Mouse (Mus musculus): ENCODE results near the gene Glis3. TPM values are rescaled to one million over a fixed set of nuclear protein-coding genes. Genes with fewer than 3 reads are reported as not detected.

Glis3 gene
- polyA plus RNA-seq, 1 experiment from 2014 or later = 0.27 TPM

DNA sequence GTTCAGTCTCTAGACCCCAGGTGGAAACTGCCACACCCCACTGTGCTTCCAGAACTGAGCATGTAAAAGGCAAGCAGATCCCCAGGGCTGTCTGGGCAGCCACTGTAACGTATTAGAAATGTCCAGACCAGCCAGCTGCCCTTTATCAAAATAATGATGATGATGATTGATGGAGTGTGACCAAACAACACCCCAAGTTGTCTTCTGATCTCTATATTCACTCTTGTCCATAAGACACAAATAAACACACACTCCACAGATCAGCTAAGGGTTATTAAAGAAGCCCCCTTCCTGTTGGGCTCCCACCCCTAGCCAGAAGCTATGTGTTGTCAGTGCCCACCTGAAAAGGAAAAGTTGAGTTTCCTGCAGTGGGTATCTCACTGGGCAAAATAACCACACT, 134.4 kb downstream of the Glis3 start:
- no peaks in the 10 kb centered on the region for H3K9me3 ChIP-seq (replicated peaks; ENCODE audit: control insufficient read depth, low read length)
- no peaks in the 10 kb centered on the region for H3K4me1 ChIP-seq (ENCODE audit: control insufficient read depth, low read depth, low read length)
- no peaks in the 10 kb centered on the region for H3K36me3 ChIP-seq (ENCODE audit: control insufficient read depth, insufficient read depth)
- no peak overlapping the region for H3K9ac ChIP-seq (ENCODE audit: low read depth, low read length)
- ATAC-seq (ENCODE audit: low read depth) = no peak
- no peaks in the 10 kb centered on the region for H3K27me3 ChIP-seq (ENCODE audit: control insufficient read depth, insufficient read depth, low read depth, low read length)
- WGBS (ENCODE audit: insufficient replicate concordance) = 50% methylated on average over 1 of the region's 1 CpGs
- H3K4me3 ChIP-seq (ENCODE audit: low read depth, low read length) = no peak overlapping the region
- H3K27ac ChIP-seq (ENCODE audit: low read length) = no peak overlapping the region
- H3K4me2 ChIP-seq (ENCODE audit: low read depth, low read length) = no peak overlapping the region

DNA sequence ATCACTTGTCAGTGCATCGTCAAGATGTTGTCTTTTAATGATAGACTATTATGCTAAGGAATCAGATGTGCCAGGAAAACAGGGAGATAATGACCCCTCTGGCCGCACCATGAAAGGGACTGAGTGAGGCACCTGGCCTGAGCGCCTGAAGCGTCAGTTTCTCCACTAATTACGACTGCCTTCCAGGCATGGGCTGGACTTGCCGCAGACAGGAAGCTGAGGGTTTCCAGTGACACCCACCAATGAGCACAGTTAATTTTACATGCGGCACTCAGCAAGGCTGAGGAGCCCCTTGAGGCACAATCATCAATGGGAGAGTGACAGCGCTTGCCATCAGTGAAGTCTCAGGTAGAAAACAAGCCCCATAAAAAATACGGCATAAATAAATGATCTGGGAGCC, 141.1 kb downstream of the Glis3 start:
- 39% methylated on average over 9 of the region's 9 CpGs for WGBS (ENCODE audit: insufficient replicate concordance)
- no peak overlapping the region for H3K4me2 ChIP-seq (ENCODE audit: low read depth, low read length)
- ATAC-seq (ENCODE audit: low read depth) = no peak
- H3K27me3 ChIP-seq (ENCODE audit: control insufficient read depth, insufficient read depth, low read depth, low read length) = no peaks in the 10 kb centered on the region
- H3K36me3 ChIP-seq (ENCODE audit: control insufficient read depth, insufficient read depth) = no peaks in the 10 kb centered on the region
- H3K9me3 ChIP-seq (replicated peaks; ENCODE audit: control insufficient read depth, low read length) = no peaks in the 10 kb centered on the region
- no peak overlapping the region for H3K27ac ChIP-seq (ENCODE audit: low read length)
- no peaks in the 10 kb centered on the region for H3K4me1 ChIP-seq (ENCODE audit: control insufficient read depth, low read depth, low read length)
- no peak overlapping the region for H3K4me3 ChIP-seq (ENCODE audit: low read depth, low read length)
- no peak overlapping the region for H3K9ac ChIP-seq (ENCODE audit: low read depth, low read length)

DNA sequence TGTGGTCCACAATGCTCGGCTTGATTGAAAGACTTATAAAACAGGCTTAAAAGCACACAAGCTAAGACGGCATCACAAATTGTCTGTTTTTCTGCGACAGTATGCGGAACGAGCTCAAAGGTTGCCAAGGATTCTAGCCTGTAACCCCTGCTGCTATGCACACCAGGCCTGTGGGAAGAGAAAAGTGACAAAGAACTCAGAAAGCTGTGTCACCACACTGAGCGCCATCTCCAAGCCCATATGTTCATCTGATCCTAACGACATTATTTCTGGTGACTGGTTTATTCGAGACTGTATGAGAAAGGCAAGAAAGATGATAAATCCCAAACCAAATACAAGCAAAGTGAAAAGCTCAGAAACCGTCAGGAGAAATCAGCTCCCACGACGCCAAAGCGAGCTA, 144.9 kb downstream of the Glis3 start:
- Histone ChIP-seq H3K4me3 (ENCODE audit: low read depth, low read length) (no peak overlapping the region), H3K4me2 (ENCODE audit: low read depth, low read length) (no peak overlapping the region), H3K27me3 (ENCODE audit: control insufficient read depth, insufficient read depth, low read depth, low read length) (no peaks in the 10 kb centered on the region), H3K36me3 (ENCODE audit: control insufficient read depth, insufficient read depth) (no peaks in the 10 kb centered on the region), H3K4me1 (ENCODE audit: control insufficient read depth, low read depth, low read length) (no peaks in the 10 kb centered on the region), H3K9ac (ENCODE audit: low read depth, low read length) (no peak overlapping the region), H3K27ac (ENCODE audit: low read length) (no peak overlapping the region), H3K9me3 (replicated peaks; ENCODE audit: control insufficient read depth, low read length) (no peaks in the 10 kb centered on the region)
- WGBS (ENCODE audit: insufficient replicate concordance) = 73% methylated on average over 12 of the region's 12 CpGs
- ATAC-seq (ENCODE audit: low read depth) = no peak

GRCm38 (mm10) chr19:28533576-28533975, 146.3 kb downstream of the Glis3 start:
- no peak overlapping the region for H3K4me3 ChIP-seq (ENCODE audit: low read depth, low read length)
- H3K27ac ChIP-seq (ENCODE audit: low read length) = no peak overlapping the region
- H3K4me1 ChIP-seq (ENCODE audit: control insufficient read depth, low read depth, low read length) = no peaks in the 10 kb centered on the region
- no peaks in the 10 kb centered on the region for H3K9me3 ChIP-seq (replicated peaks; ENCODE audit: control insufficient read depth, low read length)
- H3K36me3 ChIP-seq (ENCODE audit: control insufficient read depth, insufficient read depth) = no peaks in the 10 kb centered on the region
- WGBS (ENCODE audit: insufficient replicate concordance) = 49% methylated on average over 3 of the region's 3 CpGs
- H3K27me3 ChIP-seq (ENCODE audit: control insufficient read depth, insufficient read depth, low read depth, low read length) = no peaks in the 10 kb centered on the region
- no peak overlapping the region for H3K9ac ChIP-seq (ENCODE audit: low read depth, low read length)
- no peak overlapping the region for H3K4me2 ChIP-seq (ENCODE audit: low read depth, low read length)
- no peak for ATAC-seq (ENCODE audit: low read depth)

GRCm38 (mm10) chr19:28531750-28532149, 148.1 kb downstream of the Glis3 start:
- Histone ChIP-seq H3K9me3 (replicated peaks; ENCODE audit: control insufficient read depth, low read length) (no peaks in the 10 kb centered on the region), H3K27me3 (ENCODE audit: control insufficient read depth, insufficient read depth, low read depth, low read length) (no peaks in the 10 kb centered on the region), H3K27ac (ENCODE audit: low read length) (no peak overlapping the region), H3K9ac (ENCODE audit: low read depth, low read length) (no peak overlapping the region), H3K4me3 (ENCODE audit: low read depth, low read length) (no peak overlapping the region), H3K36me3 (ENCODE audit: control insufficient read depth, insufficient read depth) (no peaks in the 10 kb centered on the region), H3K4me1 (ENCODE audit: control insufficient read depth, low read depth, low read length) (no peaks in the 10 kb centered on the region), H3K4me2 (ENCODE audit: low read depth, low read length) (no peak overlapping the region)
- 68% methylated on average over 9 of the region's 9 CpGs for WGBS (ENCODE audit: insufficient replicate concordance)
- ATAC-seq (ENCODE audit: low read depth) = no peak

DNA sequence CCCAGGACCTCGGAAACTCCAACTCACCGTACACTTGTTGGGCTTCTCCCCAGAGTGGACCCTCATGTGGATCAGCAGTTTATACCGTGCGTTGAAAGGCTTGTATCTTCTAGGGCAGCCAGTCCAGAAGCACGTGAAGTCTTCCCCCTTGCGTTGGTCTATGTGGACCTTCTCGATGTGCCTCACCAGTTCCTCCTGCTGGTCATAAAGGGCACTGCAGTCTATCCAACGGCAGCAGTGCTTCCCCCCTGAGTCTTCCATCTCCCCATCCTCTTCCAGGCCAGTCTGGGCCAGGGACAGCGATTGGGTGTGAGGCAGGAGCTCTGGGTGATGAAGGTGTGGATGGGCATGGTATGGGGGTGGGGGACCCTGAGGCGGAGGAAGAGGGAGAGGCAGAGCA, 149.0 kb downstream of the Glis3 start:
- ATAC-seq (ENCODE audit: low read depth) = no peak

DNA sequence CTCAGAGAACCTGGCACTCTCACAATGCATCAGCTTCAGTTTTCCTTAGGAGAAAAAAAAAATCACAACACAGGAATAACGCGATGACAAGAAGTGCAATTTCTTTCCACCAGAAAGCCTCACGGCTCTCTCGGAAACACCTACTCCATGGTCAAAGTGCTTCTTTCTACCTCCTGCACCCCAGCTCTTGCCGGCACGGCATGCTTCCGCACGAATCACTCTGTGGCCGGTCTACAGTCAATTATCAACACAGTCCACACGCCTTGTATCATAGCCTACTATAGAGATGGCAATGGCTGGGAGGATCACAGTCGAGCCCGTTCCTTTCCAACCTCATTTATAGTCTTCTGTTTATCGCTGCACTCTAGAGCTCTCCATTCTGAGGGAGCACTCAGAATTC, 150.9 kb downstream of the Glis3 start:
- Histone ChIP-seq H3K36me3 (ENCODE audit: control insufficient read depth, insufficient read depth) (no peaks in the 10 kb centered on the region), H3K27me3 (ENCODE audit: control insufficient read depth, insufficient read depth, low read depth, low read length) (no peaks in the 10 kb centered on the region), H3K4me1 (ENCODE audit: control insufficient read depth, low read depth, low read length) (no peaks in the 10 kb centered on the region), H3K4me2 (ENCODE audit: low read depth, low read length) (no peak overlapping the region), H3K9ac (ENCODE audit: low read depth, low read length) (no peak overlapping the region), H3K4me3 (ENCODE audit: low read depth, low read length) (no peak overlapping the region), H3K9me3 (replicated peaks; ENCODE audit: control insufficient read depth, low read length) (no peaks in the 10 kb centered on the region), H3K27ac (ENCODE audit: low read length) (no peak overlapping the region)
- WGBS (ENCODE audit: insufficient replicate concordance) = 74% methylated on average over 13 of the region's 13 CpGs
- ATAC-seq (ENCODE audit: low read depth) = no peak

More for the DNA sequence above, 149.0 kb downstream of the Glis3 start:
- Histone ChIP-seq H3K27ac (ENCODE audit: low read length) (no peak overlapping the region), H3K4me2 (ENCODE audit: low read depth, low read length) (no peak overlapping the region), H3K4me3 (ENCODE audit: low read depth, low read length) (no peak overlapping the region), H3K9ac (ENCODE audit: low read depth, low read length) (no peak overlapping the region), H3K27me3 (ENCODE audit: control insufficient read depth, insufficient read depth, low read depth, low read length) (no peaks in the 10 kb centered on the region), H3K36me3 (ENCODE audit: control insufficient read depth, insufficient read depth) (no peaks in the 10 kb centered on the region), H3K9me3 (replicated peaks; ENCODE audit: control insufficient read depth, low read length) (no peaks in the 10 kb centered on the region), H3K4me1 (ENCODE audit: control insufficient read depth, low read depth, low read length) (no peaks in the 10 kb centered on the region)
- WGBS (ENCODE audit: insufficient replicate concordance) = 42% methylated on average over 10 of the region's 10 CpGs

DNA sequence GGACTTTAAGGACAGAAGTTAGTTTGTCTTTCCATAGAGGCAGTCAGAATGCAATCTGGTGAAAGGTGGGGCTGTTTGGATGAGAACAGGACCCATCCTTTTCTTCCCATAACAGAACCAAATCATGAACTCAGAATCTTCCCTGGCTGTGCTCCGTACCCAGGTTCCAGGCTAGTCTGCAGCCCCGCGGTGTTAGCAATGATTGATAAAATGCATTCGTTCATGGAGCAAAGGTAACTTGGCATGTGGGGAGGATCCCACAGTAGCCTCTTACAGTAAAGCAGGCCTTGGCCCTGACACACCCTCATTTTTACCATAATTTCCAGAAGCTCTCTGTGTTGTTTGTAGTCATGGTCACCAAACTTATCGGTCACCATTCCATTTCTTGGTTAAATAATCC, 152.4 kb downstream of the Glis3 start:
- Histone ChIP-seq H3K4me2 (ENCODE audit: low read depth, low read length) (no peak overlapping the region), H3K27ac (ENCODE audit: low read length) (no peak overlapping the region), H3K36me3 (ENCODE audit: control insufficient read depth, insufficient read depth) (no peaks in the 10 kb centered on the region), H3K9me3 (replicated peaks; ENCODE audit: control insufficient read depth, low read length) (no peaks in the 10 kb centered on the region), H3K4me3 (ENCODE audit: low read depth, low read length) (no peak overlapping the region), H3K9ac (ENCODE audit: low read depth, low read length) (no peak overlapping the region), H3K4me1 (ENCODE audit: control insufficient read depth, low read depth, low read length) (no peaks in the 10 kb centered on the region), H3K27me3 (ENCODE audit: control insufficient read depth, insufficient read depth, low read depth, low read length) (no peaks in the 10 kb centered on the region)
- 76% methylated on average over 5 of the region's 5 CpGs for WGBS (ENCODE audit: insufficient replicate concordance)
- ATAC-seq (ENCODE audit: low read depth) = no peak

- no peak overlapping the region for H3K9ac ChIP-seq (ENCODE audit: low read depth, low read length)
- no peaks in the 10 kb centered on the region for H3K36me3 ChIP-seq (ENCODE audit: control insufficient read depth, insufficient read depth)
- H3K27me3 ChIP-seq (ENCODE audit: control insufficient read depth, insufficient read depth, low read depth, low read length) = no peaks in the 10 kb centered on the region
- no peak overlapping the region for H3K27ac ChIP-seq (ENCODE audit: low read length)
- H3K4me3 ChIP-seq (ENCODE audit: low read depth, low read length) = no peak overlapping the region
- no peaks in the 10 kb centered on the region for H3K9me3 ChIP-seq (replicated peaks; ENCODE audit: control insufficient read depth, low read length)
- 71% methylated on average over 3 of the region's 3 CpGs for WGBS (ENCODE audit: insufficient replicate concordance)
- ATAC-seq (ENCODE audit: low read depth) = no peak
- H3K4me1 ChIP-seq (ENCODE audit: control insufficient read depth, low read depth, low read length) = no peaks in the 10 kb centered on the region; the same call in 1 of the 2 replicates
- H3K4me2 ChIP-seq (ENCODE audit: low read depth, low read length) = no peak overlapping the region
Measured at GRCm38 (mm10) chr19:28525331-28525730, 154.5 kb downstream of the Glis3 start.

GRCm38 (mm10) chr19:28522289-28522688, 157.6 kb downstream of the Glis3 start:
- no peak overlapping the region for H3K4me3 ChIP-seq (ENCODE audit: low read depth, low read length)
- H3K36me3 ChIP-seq (ENCODE audit: control insufficient read depth, insufficient read depth) = no peaks in the 10 kb centered on the region
- 53% methylated on average over 3 of the region's 3 CpGs for WGBS (ENCODE audit: insufficient replicate concordance)
- no peak overlapping the region for H3K4me2 ChIP-seq (ENCODE audit: low read depth, low read length)
- no peaks in the 10 kb centered on the region for H3K9me3 ChIP-seq (replicated peaks; ENCODE audit: control insufficient read depth, low read length)
- H3K4me1 ChIP-seq (ENCODE audit: control insufficient read depth, low read depth, low read length) = no peaks in the 10 kb centered on the region; the same call in 1 of the 2 replicates
- no peak overlapping the region for H3K9ac ChIP-seq (ENCODE audit: low read depth, low read length)
- ATAC-seq (ENCODE audit: low read depth) = no peak
- H3K27ac ChIP-seq (ENCODE audit: low read length) = no peak overlapping the region
- H3K27me3 ChIP-seq (ENCODE audit: control insufficient read depth, insufficient read depth, low read depth, low read length) = no peaks in the 10 kb centered on the region

Data from liver, embryonic 16.5 days (tissue).